Mouse (Mus musculus) CD8-positive naive resting alpha-beta T cell, adult 2 months (primary cell): ENCODE data around the gene Arid3a.

ENCODE experiments used
- DNase-seq, 2 experiments: peaks; one replicate each; pipeline ENCODE4 v3.0.0; 2022; ENCODE audit warnings: low read depth in 2 of 2, low spot score in 2 of 2

Gene Arid3a

GRCm38 (mm10) chr10:79945507-79946234 is 18.8 kb downstream of the Arid3a start:
- no peak for DNase-seq

GRCm38 (mm10) chr10:79946752-79947322 is 20.0 kb downstream of the Arid3a start:
- DNase-seq: no peak

GRCm38 (mm10) chr10:79947502-79947901 is 20.7 kb downstream of the Arid3a start:
- no peak for DNase-seq

GRCm38 (mm10) chr10:79949873-79950272 is 23.0 kb downstream of the Arid3a start:
- no peak for DNase-seq

GRCm38 (mm10) chr10:79950661-79951060 is 23.8 kb downstream of the Arid3a start:
- DNase-seq: no peak

GRCm38 (mm10) chr10:79953946-79954345 is 27.1 kb downstream of the Arid3a start:
- peak in 1 of 2 experiments; percentile 11 for DNase-seq

- no peak for DNase-seq
Observed at GRCm38 (mm10) chr10:79955691-79956090, 28.8 kb downstream of the Arid3a start.

GRCm38 (mm10) chr10:79956643-79957154 is 29.9 kb downstream of the Arid3a start:
- DNase-seq: no peak

- DNase-seq: peak; percentile 68 to 76
Observed at GRCm38 (mm10) chr10:79958140-79958816, 31.4 kb downstream of the Arid3a start.

GRCm38 (mm10) chr10:79959412-79959811 is 32.6 kb downstream of the Arid3a start:
- DNase-seq: peak in 1 of 2 experiments; percentile 29

GRCm38 (mm10) chr10:79959847-79960601 is 33.2 kb downstream of the Arid3a start, which contains the start of gene Wdr18:
Wdr18 (plus strand) TSS chr10:79960152.
- DNase-seq: peak; percentile 100

- DNase-seq: no peak
Observed at GRCm38 (mm10) chr10:79960671-79961294, 33.9 kb downstream of the Arid3a start.

- DNase-seq: no peak
Observed at GRCm38 (mm10) chr10:79964727-79965126, 37.9 kb downstream of the Arid3a start.

- no peak for DNase-seq
Observed at GRCm38 (mm10) chr10:79965325-79965724, 38.5 kb downstream of the Arid3a start.

- DNase-seq: no peak
Observed at GRCm38 (mm10) chr10:79966886-79967400, 40.1 kb downstream of the Arid3a start.

- no peak for DNase-seq
Observed at GRCm38 (mm10) chr10:79968181-79968580, 41.3 kb downstream of the Arid3a start.

- no peak for DNase-seq
Observed at GRCm38 (mm10) chr10:79969124-79969568, 42.3 kb downstream of the Arid3a start.

- no peak for DNase-seq
Observed at GRCm38 (mm10) chr10:79970415-79971182, 43.8 kb downstream of the Arid3a start, which contains the start of gene Grin3b. Grin3b (plus strand) TSS chr10:79970715.

GRCm38 (mm10) chr10:79971183-79971497 is 44.3 kb downstream of the Arid3a start:
- DNase-seq: no peak

- DNase-seq: no peak
Observed at GRCm38 (mm10) chr10:79972831-79973230, 46.0 kb downstream of the Arid3a start.
